Mouse (Mus musculus): ENCODE measurements around the gene Gm10188. TPM values are rescaled to one million over a fixed set of nuclear protein-coding genes. Genes with fewer than 3 reads are reported as not detected.
A peak's percentile ranks its signal among the peaks of the same experiment; 100 is the strongest.

Gene Gm10188
- polyA plus RNA-seq, 1 experiment from 2014 or later = 0.66 TPM

DNA sequence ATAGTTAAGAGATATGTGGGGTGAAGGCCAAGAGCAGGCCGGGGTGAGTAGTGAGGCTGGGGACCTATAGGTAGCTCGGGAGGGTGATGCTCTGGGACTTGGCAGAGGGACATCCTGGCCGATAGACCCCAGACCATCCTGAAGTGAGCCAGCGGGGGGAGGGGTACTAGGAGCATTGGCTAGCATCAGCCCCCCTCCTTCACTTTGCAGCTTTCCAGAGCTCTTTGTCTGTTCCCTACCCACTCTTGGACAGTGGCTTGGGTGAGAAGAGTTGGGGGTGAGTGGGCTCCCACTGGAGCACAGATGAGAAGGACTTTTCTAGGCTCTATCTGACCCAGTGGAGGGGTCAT is 28.1 kb downstream of the Gm10188 start:
- Histone ChIP-seq H3K27ac (ENCODE audit: low read depth, low read length) (peak overlapping the region; percentile 92), H3K4me1 (ENCODE audit: control insufficient read depth, insufficient read depth, low read length) (peaks cover 59% of the 10 kb centered on the region)

DNA sequence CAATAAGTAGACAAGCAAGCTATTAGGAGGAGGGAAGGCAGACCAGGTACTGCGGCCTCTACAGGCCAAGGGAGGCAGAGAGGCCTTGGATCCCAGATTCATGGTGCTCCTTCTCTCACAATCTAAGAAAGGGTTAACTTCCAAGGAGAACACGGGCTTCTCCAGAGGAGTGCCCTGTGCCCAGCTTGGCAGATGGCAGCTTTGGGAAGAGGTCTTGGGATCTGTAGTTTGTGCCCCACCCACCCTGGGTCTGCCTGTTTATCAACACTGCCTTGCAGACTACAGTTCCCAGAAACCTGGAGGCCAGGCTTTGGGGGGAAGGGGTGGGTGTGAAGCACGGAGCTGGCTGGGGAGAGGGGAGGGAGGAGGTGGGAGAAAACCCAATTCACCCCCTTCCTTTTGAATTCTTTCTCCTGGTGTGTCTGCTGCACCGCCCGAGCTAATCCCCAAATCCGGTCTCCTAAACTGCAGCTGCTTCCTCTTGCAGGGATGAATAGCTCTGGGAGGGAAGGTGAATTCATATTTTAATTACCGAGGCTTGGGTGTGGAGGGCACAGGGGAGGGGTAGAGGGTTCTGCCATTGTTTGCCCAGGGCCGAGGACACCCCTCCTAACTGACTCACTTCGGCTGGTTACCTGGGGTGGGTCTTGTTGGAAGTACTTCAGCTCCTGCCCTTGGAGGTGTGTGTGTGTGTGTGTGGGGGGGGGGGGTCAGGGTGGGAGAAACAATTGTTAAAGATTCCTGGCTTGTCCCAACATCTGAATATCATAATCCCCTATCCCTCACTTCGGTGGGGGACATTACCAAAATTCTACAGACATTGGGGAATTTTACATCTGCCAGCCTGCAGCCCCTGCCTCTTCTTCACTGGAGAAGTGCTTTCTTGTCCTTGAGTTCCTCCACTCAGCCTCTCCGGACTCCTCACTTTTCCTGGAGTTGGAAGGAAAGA is 28.7 kb downstream of the Gm10188 start:
- Histone ChIP-seq H3K4me2 (peak overlapping the region; percentile 45), H3K27me3 (ENCODE audit: control insufficient read depth, insufficient read depth, low read length) (no peaks in the 10 kb centered on the region), H3K9me3 (ENCODE audit: control insufficient read depth, low read length) (no peaks in the 10 kb centered on the region), H3K9ac (ENCODE audit: low read length) (peak overlapping the region; percentile 53), H3K36me3 (ENCODE audit: control insufficient read depth, insufficient read depth, low read length) (no peaks in the 10 kb centered on the region), H3K4me1 (ENCODE audit: control insufficient read depth, insufficient read depth, low read length) (peaks cover 65% of the 10 kb centered on the region), H3K4me3 (ENCODE audit: low read depth, low read length) (0 out of 2 replicates have a peak overlapping the region, but pooled peaks have one; percentile 11), H3K27ac (ENCODE audit: low read depth, low read length) (peak overlapping the region; percentile 92)
- peak; percentile 97 for DNase-seq (ENCODE audit: low spot score, missing footprints)
- peak; percentile 87 for ATAC-seq (ENCODE audit: low FRiP score)
- WGBS = 1% methylated on average over 11 of the region's 11 CpGs

More for the DNA sequence above, 28.1 kb downstream of the Gm10188 start:
- H3K4me2 ChIP-seq = peak overlapping the region; percentile 45; the same call in 1 of the 2 replicates
- no peaks in the 10 kb centered on the region for H3K36me3 ChIP-seq (ENCODE audit: control insufficient read depth, insufficient read depth, low read length)
- 0 out of 2 replicates have a peak overlapping the region, but pooled peaks have one; percentile 11 for H3K4me3 ChIP-seq (ENCODE audit: low read depth, low read length)
- DNase-seq (ENCODE audit: low spot score, missing footprints) = peak; percentile 91
- H3K9ac ChIP-seq (ENCODE audit: low read length) = peak overlapping the region; percentile 53
- 9% methylated on average over 4 of the region's 4 CpGs for WGBS
- no peaks in the 10 kb centered on the region for H3K9me3 ChIP-seq (ENCODE audit: control insufficient read depth, low read length)
- no peaks in the 10 kb centered on the region for H3K27me3 ChIP-seq (ENCODE audit: control insufficient read depth, insufficient read depth, low read length)
- ATAC-seq (ENCODE audit: low FRiP score) = peak; percentile 19; the same call in 1 of the 2 replicates

GRCm38 (mm10) chr1:132199934-132200333 is 29.6 kb downstream of the Gm10188 start:
- no peaks in the 10 kb centered on the region for H3K9me3 ChIP-seq (ENCODE audit: control insufficient read depth, low read length)
- H3K4me1 ChIP-seq (ENCODE audit: control insufficient read depth, insufficient read depth, low read length) = peaks cover 74% of the 10 kb centered on the region
- no peak for ATAC-seq (ENCODE audit: low FRiP score)
- 14% methylated on average over 12 of the region's 12 CpGs for WGBS
- H3K4me2 ChIP-seq = peak overlapping the region; percentile 45
- no peak overlapping the region for H3K4me3 ChIP-seq (ENCODE audit: low read depth, low read length)
- peak overlapping the region; percentile 92 for H3K27ac ChIP-seq (ENCODE audit: low read depth, low read length)
- H3K27me3 ChIP-seq (ENCODE audit: control insufficient read depth, insufficient read depth, low read length) = no peaks in the 10 kb centered on the region
- H3K9ac ChIP-seq (ENCODE audit: low read length) = peak overlapping the region; percentile 57
- DNase-seq (ENCODE audit: low spot score, missing footprints) = no peak
- H3K36me3 ChIP-seq (ENCODE audit: control insufficient read depth, insufficient read depth, low read length) = no peaks in the 10 kb centered on the region

- Histone ChIP-seq H3K27me3 (ENCODE audit: control insufficient read depth, insufficient read depth, low read length) (no peaks in the 10 kb centered on the region), H3K4me3 (ENCODE audit: low read depth, low read length) (no peak overlapping the region), H3K4me2 (no peak overlapping the region), H3K4me1 (ENCODE audit: control insufficient read depth, insufficient read depth, low read length) (peaks cover 80% of the 10 kb centered on the region), H3K36me3 (ENCODE audit: control insufficient read depth, insufficient read depth, low read length) (no peaks in the 10 kb centered on the region), H3K9me3 (ENCODE audit: control insufficient read depth, low read length) (no peaks in the 10 kb centered on the region), H3K27ac (ENCODE audit: low read depth, low read length) (peak overlapping the region; percentile 92), H3K9ac (ENCODE audit: low read length) (no peak overlapping the region; the same call in 1 of the 2 replicates)
- WGBS = 68% methylated on average over 6 of the region's 6 CpGs
- no peak for DNase-seq (ENCODE audit: low spot score, missing footprints)
- ATAC-seq (ENCODE audit: low FRiP score) = no peak
Observed at GRCm38 (mm10) chr1:132199244-132199643, 30.3 kb downstream of the Gm10188 start.

DNA sequence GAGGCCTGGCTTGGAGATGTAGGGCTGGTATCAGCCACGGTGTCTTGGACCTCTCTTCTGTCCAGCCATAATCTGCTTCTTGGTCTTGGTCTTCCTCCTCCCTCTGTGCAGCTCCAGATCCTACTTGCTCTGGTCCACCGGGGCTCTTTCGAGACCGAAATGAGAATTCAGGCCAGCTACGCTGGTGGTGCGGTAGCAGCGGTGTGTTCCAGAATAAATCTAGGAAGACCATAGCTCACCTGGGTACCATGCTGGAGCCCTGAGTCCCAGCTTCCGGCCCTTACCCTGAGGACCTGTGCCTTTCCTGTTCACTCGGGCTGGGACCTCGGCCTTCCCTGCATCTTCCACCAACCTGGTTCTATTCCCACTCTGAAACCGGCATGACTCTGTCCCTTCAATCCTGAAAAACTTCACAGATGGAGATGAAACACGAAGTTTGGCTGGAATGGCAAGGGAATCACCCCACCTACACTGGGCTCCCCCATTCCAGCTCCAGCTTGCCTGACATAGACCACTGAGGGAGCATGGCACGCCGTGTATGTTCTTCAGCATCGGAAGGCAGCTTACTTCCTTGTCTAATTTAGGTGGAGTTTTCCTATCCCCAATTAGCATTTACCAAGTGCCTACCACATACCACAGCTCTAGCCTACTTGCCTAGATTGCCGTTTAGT is 31.0 kb downstream of the Gm10188 start:
- WGBS = 81% methylated on average over 16 of the region's 16 CpGs
- peak; percentile 85 for DNase-seq (ENCODE audit: low spot score, missing footprints)
- ATAC-seq (ENCODE audit: low FRiP score) = no peak
- H3K27ac ChIP-seq (ENCODE audit: low read depth, low read length) = peak overlapping the region; percentile 8
- H3K4me1 ChIP-seq (ENCODE audit: control insufficient read depth, insufficient read depth, low read length) = peaks cover 88% of the 10 kb centered on the region
- no peaks in the 10 kb centered on the region for H3K36me3 ChIP-seq (ENCODE audit: control insufficient read depth, insufficient read depth, low read length)
- no peak overlapping the region for H3K4me2 ChIP-seq
- H3K9ac ChIP-seq (ENCODE audit: low read length) = 0 out of 2 replicates have a peak overlapping the region, but pooled peaks have one; percentile 24
- no peaks in the 10 kb centered on the region for H3K9me3 ChIP-seq (ENCODE audit: control insufficient read depth, low read length)
- H3K4me3 ChIP-seq (ENCODE audit: low read depth, low read length) = no peak overlapping the region
- no peaks in the 10 kb centered on the region for H3K27me3 ChIP-seq (ENCODE audit: control insufficient read depth, insufficient read depth, low read length)

- H3K4me2 ChIP-seq = peak overlapping the region; percentile 20; the same call in 1 of the 2 replicates
- peaks cover 96% of the 10 kb centered on the region for H3K4me1 ChIP-seq (ENCODE audit: control insufficient read depth, insufficient read depth, low read length)
- DNase-seq (ENCODE audit: low spot score, missing footprints) (peak; percentile 92), ATAC-seq (ENCODE audit: low FRiP score) (peak; percentile 6; the same call in 1 of the 2 replicates)
- H3K9ac ChIP-seq (ENCODE audit: low read length) = peak overlapping the region; percentile 24; the same call in 1 of the 2 replicates
- no peaks in the 10 kb centered on the region for H3K36me3 ChIP-seq (ENCODE audit: control insufficient read depth, insufficient read depth, low read length)
- 0 out of 2 replicates have a peak overlapping the region, but pooled peaks have one; percentile 9 for H3K4me3 ChIP-seq (ENCODE audit: low read depth, low read length)
- no peaks in the 10 kb centered on the region for H3K9me3 ChIP-seq (ENCODE audit: control insufficient read depth, low read length)
- 5% methylated on average over 9 of the region's 9 CpGs for WGBS
- no peaks in the 10 kb centered on the region for H3K27me3 ChIP-seq (ENCODE audit: control insufficient read depth, insufficient read depth, low read length)
- peak overlapping the region; percentile 8; the same call in 1 of the 2 replicates for H3K27ac ChIP-seq (ENCODE audit: low read depth, low read length)
Observed at GRCm38 (mm10) chr1:132197666-132198065, 31.9 kb downstream of the Gm10188 start.

DNA sequence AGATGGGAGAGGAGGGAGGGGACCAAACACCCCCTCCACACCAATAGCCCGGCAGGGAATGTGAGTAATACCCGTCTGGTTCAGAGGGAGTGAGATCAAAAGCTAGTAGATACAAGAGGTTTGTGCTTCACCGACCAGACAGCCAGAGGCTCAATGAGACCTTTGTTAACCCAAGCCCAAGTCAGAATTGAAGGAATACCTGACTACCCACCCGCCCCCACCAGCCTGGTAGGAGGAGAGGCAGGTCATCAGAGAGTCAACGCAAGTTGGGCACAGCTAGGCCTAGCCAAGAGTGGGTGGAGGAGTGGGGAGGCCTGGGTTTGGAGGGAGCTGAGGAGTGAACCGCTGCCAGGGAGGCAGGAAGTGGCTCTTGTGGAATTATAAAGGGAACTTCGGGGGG is 33.2 kb downstream of the Gm10188 start:
- no peak overlapping the region for H3K4me3 ChIP-seq (ENCODE audit: low read depth, low read length)
- peaks cover 90% of the 10 kb centered on the region for H3K4me1 ChIP-seq (ENCODE audit: control insufficient read depth, insufficient read depth, low read length)
- H3K9ac ChIP-seq (ENCODE audit: low read length) = peak overlapping the region; percentile 40; the same call in 1 of the 2 replicates
- H3K27me3 ChIP-seq (ENCODE audit: control insufficient read depth, insufficient read depth, low read length) = no peaks in the 10 kb centered on the region
- H3K36me3 ChIP-seq (ENCODE audit: control insufficient read depth, insufficient read depth, low read length) = no peaks in the 10 kb centered on the region
- 9% methylated on average over 7 of the region's 7 CpGs for WGBS
- peak overlapping the region; percentile 3; the same call in 1 of the 2 replicates for H3K27ac ChIP-seq (ENCODE audit: low read depth, low read length)
- ATAC-seq (ENCODE audit: low FRiP score) (no peak), DNase-seq (ENCODE audit: low spot score, missing footprints) (peak; percentile 85)
- no peak overlapping the region; the same call in 1 of the 2 replicates for H3K4me2 ChIP-seq
- no peaks in the 10 kb centered on the region for H3K9me3 ChIP-seq (ENCODE audit: control insufficient read depth, low read length)

GRCm38 (mm10) chr1:132195681-132196080 is 33.9 kb downstream of the Gm10188 start:
- no peak overlapping the region for H3K27ac ChIP-seq (ENCODE audit: low read depth, low read length)
- no peaks in the 10 kb centered on the region for H3K9me3 ChIP-seq (ENCODE audit: control insufficient read depth, low read length)
- ATAC-seq (ENCODE audit: low FRiP score) = no peak
- 28% methylated on average over 5 of the region's 5 CpGs for WGBS
- H3K9ac ChIP-seq (ENCODE audit: low read length) = peak overlapping the region; percentile 40
- peak overlapping the region; percentile 24; the same call in 1 of the 2 replicates for H3K4me2 ChIP-seq
- peak; percentile 88 for DNase-seq (ENCODE audit: low spot score, missing footprints)
- H3K36me3 ChIP-seq (ENCODE audit: control insufficient read depth, insufficient read depth, low read length) = no peaks in the 10 kb centered on the region
- H3K27me3 ChIP-seq (ENCODE audit: control insufficient read depth, insufficient read depth, low read length) = no peaks in the 10 kb centered on the region; the same call in 1 of the 2 replicates
- peaks cover 84% of the 10 kb centered on the region for H3K4me1 ChIP-seq (ENCODE audit: control insufficient read depth, insufficient read depth, low read length)
- no peak overlapping the region for H3K4me3 ChIP-seq (ENCODE audit: low read depth, low read length)

Measured in midbrain, embryonic 11.5 days (tissue).